Mouse (Mus musculus) bone marrow, adult 2 months (tissue): ENCODE results near the gene Icam5.

Experiments used
- CTCF ChIP-seq: fragments of 200-500 bp; IDR thresholded peaks from 2 replicates; pipeline ENCODE4 v1.5.1; 2011; ENCODE audit warnings: low read length, control low read depth; ENCODE audit not compliant: control insufficient read depth, insufficient read depth
- POLR2A ChIP-seq: fragments of 200-500 bp; IDR thresholded peaks from 2 replicates; pipeline ENCODE4 v1.6.1; 2011; ENCODE audit warnings: low read depth, mild to moderate bottlenecking, control low read depth, low read length, borderline replicate concordance; ENCODE audit not compliant: control insufficient read depth

DNA sequence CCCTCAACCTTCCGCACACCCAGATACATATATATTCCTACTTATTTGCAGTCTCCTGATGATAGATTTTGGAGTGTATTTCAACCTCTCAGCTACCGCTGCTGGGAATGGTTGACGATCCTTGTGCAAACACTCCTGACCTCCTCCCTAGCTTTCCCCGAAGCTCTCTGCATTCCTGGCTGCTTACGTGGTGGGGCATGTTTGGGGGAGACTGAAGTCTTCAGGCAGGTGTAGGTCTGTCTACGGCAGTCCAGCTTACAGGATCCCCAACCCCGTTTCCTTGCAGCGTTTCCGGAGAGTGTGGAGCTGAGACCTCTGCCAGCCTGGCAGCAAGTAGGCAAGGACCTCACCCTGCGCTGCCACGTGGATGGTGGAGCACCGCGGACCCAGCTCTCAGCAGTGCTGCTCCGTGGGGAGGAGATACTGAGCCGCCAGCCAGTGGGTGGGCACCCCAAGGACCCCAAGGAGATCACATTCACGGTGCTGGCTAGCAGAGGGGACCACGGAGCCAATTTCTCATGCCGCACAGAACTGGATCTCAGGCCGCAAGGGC is 6.5 kb upstream of the Icam5 start:
- TF ChIP-seq CTCF = no peak
- TF ChIP-seq POLR2A = no peak
